Mouse (Mus musculus) lung, adult 2 months (tissue): ENCODE measurements around the gene Kalrn. TPM values are rescaled to one million over a fixed set of nuclear protein-coding genes. Genes with fewer than 3 reads are reported as not detected.
"Not testable (repeated sequence)": the region's sequence is repeated elsewhere in the genome, so short reads cannot be mapped to it uniquely, and the experiment has no call there.

Experiments used
- DNase-seq: peaks from one replicate; pipeline ENCODE4 v3.0.0; 2022
- H3K4me1 ChIP-seq: fragments of 200-500 bp; 2 replicates; pipeline ENCODE4 v1.6.1; 2011; ENCODE audit warnings: low read length; ENCODE audit not compliant: control insufficient read depth, insufficient read depth
- H3K4me3 ChIP-seq: fragments of 200-500 bp; replicated peaks from 2 replicates; pipeline ENCODE3; 2011; ENCODE audit warnings: low read depth, mild to moderate bottlenecking, control low read depth, low read length; ENCODE audit errors: extremely low read depth
- CTCF ChIP-seq: fragments of 200-500 bp; IDR thresholded peaks from 2 replicates; pipeline ENCODE4 v1.5.1; 2011; ENCODE audit warnings: mild to moderate bottlenecking, low read length, control low read depth; ENCODE audit not compliant: insufficient read depth
- POLR2A ChIP-seq: fragments of 200-500 bp; IDR thresholded peaks from 2 replicates; pipeline ENCODE4 v1.6.1; 2011; ENCODE audit warnings: low read depth, mild to moderate bottlenecking, control low read depth, low read length, borderline replicate concordance; ENCODE audit errors: extremely low read depth
- WGBS: fragments of 180-500 bp; shearing (Covaris S2); methylation state at CpG from one replicate; pipeline ENCODE4 v1.1.7; 2018; 5-methylcytosine and 5-hydroxymethylcytosine counted together
- polyA plus RNA-seq: library from polyadenylated mRNA; depleted of rRNA; stranded (reverse); fragments of >200 nt; gene quantifications from 2 replicates; pipeline ENCODE4 v1.2.3, GENCODE M21; 2012

Kalrn gene
- polyA plus RNA-seq, 1 experiment = 11.8 TPM

GRCm38 (mm10) chr16:34317110-34317509 lies 256.2 kb downstream of the Kalrn start:
- WGBS = 37% methylated on average over 3 of the region's 3 CpGs
- Histone ChIP-seq H3K4me1 (no peaks in the 10 kb centered on the region), H3K4me3 (no peak overlapping the region)
- TF ChIP-seq POLR2A (no peak), CTCF (no peak)
- DNase-seq = no peak

- TF ChIP-seq POLR2A = no peak
- TF ChIP-seq CTCF = no peak
Observed at GRCm38 (mm10) chr16:34316253-34316652, 257.1 kb downstream of the Kalrn start.

GRCm38 (mm10) chr16:34314071-34314470 lies 259.3 kb downstream of the Kalrn start:
- WGBS = 81% methylated on average over 10 of the region's 10 CpGs
- TF ChIP-seq CTCF = no peak
- no peak for TF ChIP-seq POLR2A

More at GRCm38 (mm10) chr16:34316253-34316652, 257.1 kb downstream of the Kalrn start:
- H3K4me1 ChIP-seq = no peaks in the 10 kb centered on the region
- DNase-seq = no peak
- WGBS = 82% methylated on average over 10 of the region's 10 CpGs
- H3K4me3 ChIP-seq = no peak overlapping the region

GRCm38 (mm10) chr16:34311577-34311976 lies 261.8 kb downstream of the Kalrn start:
- DNase-seq = no peak
- Histone ChIP-seq H3K4me1 (no peaks in the 10 kb centered on the region), H3K4me3 (no peak overlapping the region)
- no peak for TF ChIP-seq CTCF
- no peak for TF ChIP-seq POLR2A
- WGBS = 73% methylated on average over 1 of the region's 1 CpGs

More at GRCm38 (mm10) chr16:34314071-34314470, 259.3 kb downstream of the Kalrn start:
- H3K4me1 ChIP-seq = no peaks in the 10 kb centered on the region
- DNase-seq = no peak
- H3K4me3 ChIP-seq = no peak overlapping the region

GRCm38 (mm10) chr16:34310363-34310762 lies 263.0 kb downstream of the Kalrn start:
- Histone ChIP-seq H3K4me3 (no peak overlapping the region), H3K4me1 (no peaks in the 10 kb centered on the region)
- DNase-seq = no peak
- 94% methylated on average over 8 of the region's 8 CpGs for WGBS
- no peak for TF ChIP-seq POLR2A
- TF ChIP-seq CTCF = no peak

GRCm38 (mm10) chr16:34308324-34308723 lies 265.0 kb downstream of the Kalrn start:
- Histone ChIP-seq H3K4me3 (no peak overlapping the region), H3K4me1 (no peaks in the 10 kb centered on the region)
- WGBS = 89% methylated on average over 1 of the region's 1 CpGs
- no peak for DNase-seq
- TF ChIP-seq POLR2A (no peak), CTCF (no peak)

GRCm38 (mm10) chr16:34307458-34307857 lies 265.9 kb downstream of the Kalrn start:
- WGBS = 69% methylated on average over 9 of the region's 9 CpGs
- Histone ChIP-seq H3K4me3 (no peak overlapping the region), H3K4me1 (no peaks in the 10 kb centered on the region)
- no peak for DNase-seq
- no peak for TF ChIP-seq POLR2A
- no peak for TF ChIP-seq CTCF

- TF ChIP-seq POLR2A (no peak), CTCF (no peak)
- WGBS = 72% methylated on average over 4 of the region's 4 CpGs
- H3K4me1 ChIP-seq = no peaks in the 10 kb centered on the region
- no peak overlapping the region for H3K4me3 ChIP-seq
- no peak for DNase-seq
Observed at GRCm38 (mm10) chr16:34305586-34305985, 267.7 kb downstream of the Kalrn start.

- not testable (repeated sequence) for DNase-seq, H3K4me1 ChIP-seq, H3K4me3 ChIP-seq
- 48% methylated on average over 4 of the region's 4 CpGs for WGBS
- TF ChIP-seq CTCF = peak; percentile 14; the same call in 1 of the 2 replicates
Observed at GRCm38 (mm10) chr16:34303818-34304217, 269.5 kb downstream of the Kalrn start.

- no peak for DNase-seq
- 82% methylated on average over 1 of the region's 1 CpGs for WGBS
- TF ChIP-seq CTCF (no peak), POLR2A (no peak)
- Histone ChIP-seq H3K4me1 (no peaks in the 10 kb centered on the region), H3K4me3 (no peak overlapping the region)
Observed at GRCm38 (mm10) chr16:34302503-34302902, 270.8 kb downstream of the Kalrn start.

GRCm38 (mm10) chr16:34302063-34302462 lies 271.3 kb downstream of the Kalrn start:
- WGBS = 93% methylated on average over 1 of the region's 1 CpGs
- DNase-seq = peak; percentile 23

More at GRCm38 (mm10) chr16:34302063-34302462, 271.3 kb downstream of the Kalrn start:
- no peaks in the 10 kb centered on the region for H3K4me1 ChIP-seq
- TF ChIP-seq CTCF (peak; percentile 52), POLR2A (no peak)
- H3K4me3 ChIP-seq = no peak overlapping the region
